Mouse (Mus musculus): ENCODE data around the gene Serac1.

DNA sequence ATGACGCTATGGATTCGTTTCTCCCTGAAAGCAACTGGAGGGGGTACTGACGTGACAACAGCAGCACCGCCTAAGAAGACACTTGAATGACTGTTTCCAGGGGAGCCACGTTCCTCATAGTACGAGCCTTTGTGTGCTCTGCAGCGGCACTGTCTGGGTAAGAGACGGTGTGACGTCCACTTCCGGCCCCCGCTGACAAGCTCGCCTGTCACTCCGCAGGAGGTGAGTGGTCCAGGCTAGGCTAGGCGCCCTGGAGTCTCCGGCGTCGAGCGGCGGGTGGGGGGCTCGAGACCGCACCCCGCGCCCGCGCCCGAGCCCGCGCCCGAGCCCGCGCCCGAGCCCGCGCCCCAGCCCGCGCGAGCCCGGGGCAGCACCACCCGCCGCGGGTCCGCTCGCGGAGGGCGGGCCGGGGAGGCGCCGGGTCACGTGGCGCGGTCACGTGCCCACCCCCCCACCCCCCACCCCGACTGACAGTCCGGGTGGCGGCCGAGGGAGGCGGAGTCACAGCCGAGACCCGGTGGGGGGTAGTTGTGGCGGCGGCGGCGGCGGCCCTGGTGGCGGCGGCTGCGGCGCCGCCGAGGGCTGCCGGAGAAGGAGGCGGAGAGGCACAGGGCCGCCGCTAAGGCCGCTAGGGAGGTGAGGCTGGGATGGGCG lies 26.9 kb upstream of the Serac1 start, which contains the start of gene Tulp4:
- TF ChIP-seq CTCF (IDR thresholded peaks at IDR 0.05; ENCODE audit: borderline replicate concordance, extremely low read depth, insufficient read depth, insufficient read length) (no peak), POLR2A (IDR thresholded peaks at IDR 0.05; ENCODE audit: borderline replicate concordance, extremely low read depth, insufficient read depth, insufficient read length, poor library complexity, severe bottlenecking) (peak; percentile 78)
